Mouse (Mus musculus): ENCODE measurements around the gene Mt2. TPM values are rescaled to one million over a fixed set of nuclear protein-coding genes. Genes with fewer than 3 reads are reported as not detected.
"Not testable (repeated sequence)": the region's sequence is repeated elsewhere in the genome, so short reads cannot be mapped to it uniquely, and the experiment has no call there.

The Mt2 gene
- polyA plus RNA-seq, 1 experiment: 56.0 TPM

- no peak for TF ChIP-seq CTCF (IDR thresholded peaks at IDR 0.05; ENCODE audit: insufficient read depth, low read length)
- TF ChIP-seq POLR2A (IDR thresholded peaks at IDR 0.05; ENCODE audit: borderline replicate concordance, extremely low read depth, low read depth, low read length): no peak
- Histone ChIP-seq H3K4me1 (ENCODE audit: control insufficient read depth, insufficient read depth, low read length) (no peaks in the 10 kb centered on the region), H3K4me3 (replicated peaks; ENCODE audit: extremely low read depth, low read depth, low read length) (no peak within 1 kb of the TSS)
- 38% methylated on average over 6 of the region's 6 CpGs for WGBS
- no peak for DNase-seq
These were observed 35.5 kb upstream of the Mt2 start, which contains the start of gene Mt4 for GRCm38 (mm10) chr8:94136933-94137332. Gene Mt4 (plus strand): TSS chr8:94137197.

DNA sequence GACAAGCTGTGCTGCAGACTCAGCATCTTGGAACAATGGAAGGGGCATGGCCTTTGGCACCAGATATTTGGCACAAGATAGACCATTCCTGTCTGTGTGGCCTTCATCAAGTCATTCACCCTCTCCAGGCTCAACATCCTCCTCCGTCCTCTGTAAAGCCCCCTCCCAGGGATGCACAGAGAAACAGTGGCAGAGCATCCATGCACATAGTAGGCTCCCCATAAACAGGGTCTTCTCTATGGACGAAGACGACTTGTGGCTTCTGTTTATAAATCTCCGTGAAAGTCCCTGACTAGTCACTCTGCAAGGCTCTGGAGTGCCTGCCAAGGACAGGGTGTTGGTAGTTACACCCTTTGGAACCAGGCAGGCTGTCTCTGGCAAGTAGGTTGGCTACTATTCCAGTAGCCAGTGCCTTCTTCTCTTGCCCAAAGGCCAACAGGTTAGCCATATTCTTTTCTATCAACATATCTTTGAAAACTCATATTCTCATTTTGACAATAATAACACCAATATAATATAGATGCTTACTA, 32.1 kb upstream of the Mt2 start:
- no peaks in the 10 kb centered on the region for H3K4me1 ChIP-seq (ENCODE audit: control insufficient read depth, insufficient read depth, low read length)
- no peak for TF ChIP-seq POLR2A (IDR thresholded peaks at IDR 0.05; ENCODE audit: borderline replicate concordance, extremely low read depth, low read depth, low read length)
- no peak for TF ChIP-seq CTCF (IDR thresholded peaks at IDR 0.05; ENCODE audit: insufficient read depth, low read length)
- no peak for DNase-seq
- H3K4me3 ChIP-seq (replicated peaks; ENCODE audit: extremely low read depth, low read depth, low read length): no peak overlapping the region
- WGBS: 70% methylated on average over 4 of the region's 4 CpGs

- WGBS: 26% methylated on average over 5 of the region's 5 CpGs
These were observed 24.2 kb upstream of the Mt2 start for GRCm38 (mm10) chr8:94148236-94148635.

GRCm38 (mm10) chr8:94150925-94151324, 21.5 kb upstream of the Mt2 start:
- no peak for TF ChIP-seq CTCF (IDR thresholded peaks at IDR 0.05; ENCODE audit: insufficient read depth, low read length)
- no peak for TF ChIP-seq POLR2A (IDR thresholded peaks at IDR 0.05; ENCODE audit: borderline replicate concordance, extremely low read depth, low read depth, low read length)
- 63% methylated on average over 5 of the region's 5 CpGs for WGBS

More at GRCm38 (mm10) chr8:94148236-94148635, 24.2 kb upstream of the Mt2 start:
- no peak for DNase-seq
- TF ChIP-seq POLR2A (IDR thresholded peaks at IDR 0.05; ENCODE audit: borderline replicate concordance, extremely low read depth, low read depth, low read length) (no peak), CTCF (IDR thresholded peaks at IDR 0.05; ENCODE audit: insufficient read depth, low read length) (no peak)
- Histone ChIP-seq H3K4me1 (ENCODE audit: control insufficient read depth, insufficient read depth, low read length) (no peaks in the 10 kb centered on the region; the same call in 1 of the 2 replicates), H3K4me3 (replicated peaks; ENCODE audit: extremely low read depth, low read depth, low read length) (no peak overlapping the region)

GRCm38 (mm10) chr8:94152513-94153300, 19.8 kb upstream of the Mt2 start, which contains the start of gene Mt3:
Gene Mt3 (plus strand): TSS chr8:94152607.
- WGBS: 4% methylated on average over 29 of the region's 29 CpGs
- no peak within 1 kb of the TSS for H3K4me3 ChIP-seq (replicated peaks; ENCODE audit: extremely low read depth, low read depth, low read length)
- H3K4me1 ChIP-seq (ENCODE audit: control insufficient read depth, insufficient read depth, low read length): no peaks in the 10 kb centered on the region; the same call in 1 of the 2 replicates
- DNase-seq: no peak
- no peak for TF ChIP-seq POLR2A (IDR thresholded peaks at IDR 0.05; ENCODE audit: borderline replicate concordance, extremely low read depth, low read depth, low read length)
- no peak for TF ChIP-seq CTCF (IDR thresholded peaks at IDR 0.05; ENCODE audit: insufficient read depth, low read length)

More at GRCm38 (mm10) chr8:94150925-94151324, 21.5 kb upstream of the Mt2 start:
- H3K4me1 ChIP-seq (ENCODE audit: control insufficient read depth, insufficient read depth, low read length): no peaks in the 10 kb centered on the region; the same call in 1 of the 2 replicates
- no peak for DNase-seq
- H3K4me3 ChIP-seq (replicated peaks; ENCODE audit: extremely low read depth, low read depth, low read length): no peak overlapping the region

GRCm38 (mm10) chr8:94153451-94153850, 19.0 kb upstream of the Mt2 start:
- WGBS: 41% methylated on average over 7 of the region's 7 CpGs
- Histone ChIP-seq H3K4me1 (ENCODE audit: control insufficient read depth, insufficient read depth, low read length) (no peaks in the 10 kb centered on the region), H3K4me3 (replicated peaks; ENCODE audit: extremely low read depth, low read depth, low read length) (no peak overlapping the region)
- DNase-seq: no peak
- TF ChIP-seq POLR2A (IDR thresholded peaks at IDR 0.05; ENCODE audit: borderline replicate concordance, extremely low read depth, low read depth, low read length) (no peak), CTCF (IDR thresholded peaks at IDR 0.05; ENCODE audit: insufficient read depth, low read length) (no peak)

DNA sequence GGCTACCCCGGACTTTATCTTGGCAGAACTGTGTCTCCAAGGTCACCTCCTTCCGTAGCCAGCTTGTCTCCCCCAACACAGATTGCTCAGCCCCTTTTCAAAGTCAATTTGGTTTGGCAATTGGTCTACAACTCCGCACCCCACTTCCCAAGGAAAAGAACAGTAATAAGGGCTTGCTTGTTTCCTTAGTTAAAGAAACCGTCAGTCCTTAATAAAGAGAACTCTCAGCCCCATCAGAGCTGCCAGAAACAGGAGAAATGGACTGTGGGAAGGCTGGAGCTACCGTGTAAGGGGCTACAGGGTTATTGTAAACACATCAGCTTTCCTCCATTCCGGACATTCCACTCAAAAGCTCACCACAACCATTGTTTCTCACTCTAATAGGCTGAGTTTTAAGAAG, 17.9 kb upstream of the Mt2 start:
- 43% methylated on average over 6 of the region's 6 CpGs for WGBS
- TF ChIP-seq POLR2A (IDR thresholded peaks at IDR 0.05; ENCODE audit: borderline replicate concordance, extremely low read depth, low read depth, low read length) (no peak), CTCF (IDR thresholded peaks at IDR 0.05; ENCODE audit: insufficient read depth, low read length) (no peak)

DNA sequence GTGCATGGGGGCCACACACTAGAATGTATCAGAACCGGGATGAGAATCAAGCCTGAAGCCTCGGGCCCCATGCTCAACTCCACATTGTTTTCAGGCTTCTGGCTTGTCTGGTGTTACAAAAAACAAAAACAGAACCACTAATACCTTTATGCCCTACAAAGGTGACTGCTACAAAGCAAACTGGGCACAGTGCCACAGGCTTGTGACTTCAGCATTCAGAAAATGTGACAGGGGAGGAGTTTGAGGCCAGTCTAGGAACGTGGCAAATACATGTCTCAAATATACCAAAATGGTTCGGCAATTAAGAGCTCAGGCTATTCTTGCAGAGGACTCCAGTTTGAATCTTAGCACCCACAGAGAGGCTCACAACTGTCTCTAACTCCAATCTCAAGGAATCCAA, 16.4 kb upstream of the Mt2 start:
- 48% methylated on average over 4 of the region's 4 CpGs for whole genome bisulfite sequencing
- no peak for TF ChIP-seq POLR2A (IDR thresholded peaks at IDR 0.05; ENCODE audit: borderline replicate concordance, extremely low read depth, low read depth, low read length)
- no peak for TF ChIP-seq CTCF (IDR thresholded peaks at IDR 0.05; ENCODE audit: insufficient read depth, low read length)
- no peak for DNase-seq
- no peaks in the 10 kb centered on the region for H3K4me1 ChIP-seq (ENCODE audit: control insufficient read depth, insufficient read depth, low read length)
- H3K4me3 ChIP-seq (replicated peaks; ENCODE audit: extremely low read depth, low read depth, low read length): no peak overlapping the region

More for the DNA sequence above, 17.9 kb upstream of the Mt2 start:
- Histone ChIP-seq H3K4me1 (ENCODE audit: control insufficient read depth, insufficient read depth, low read length) (no peaks in the 10 kb centered on the region), H3K4me3 (replicated peaks; ENCODE audit: extremely low read depth, low read depth, low read length) (no peak overlapping the region)
- DNase-seq: no peak

- not testable (repeated sequence) for H3K4me1 ChIP-seq (ENCODE audit: control insufficient read depth, insufficient read depth, low read length); H3K4me3 ChIP-seq (replicated peaks; ENCODE audit: extremely low read depth, low read depth, low read length); DNase-seq
- WGBS: 73% methylated on average over 8 of the region's 8 CpGs
These were observed 6.7 kb upstream of the Mt2 start for GRCm38 (mm10) chr8:94165772-94166171.

- WGBS: 5% methylated on average over 6 of the region's 6 CpGs
- peak; percentile 95 for DNase-seq
- Histone ChIP-seq H3K4me3 (replicated peaks; ENCODE audit: extremely low read depth, low read depth, low read length) (no peak overlapping the region), H3K4me1 (ENCODE audit: control insufficient read depth, insufficient read depth, low read length) (peaks cover 8% of the 10 kb centered on the region)
- TF ChIP-seq POLR2A (IDR thresholded peaks at IDR 0.05; ENCODE audit: borderline replicate concordance, extremely low read depth, low read depth, low read length): no peak
- peak; percentile 89 for TF ChIP-seq CTCF (IDR thresholded peaks at IDR 0.05; ENCODE audit: insufficient read depth, low read length)
These were observed 5.2 kb upstream of the Mt2 start for GRCm38 (mm10) chr8:94167244-94167643.

Data from lung, adult 2 months (tissue).